Mouse (Mus musculus) layer of hippocampus, adult 8-10 months (tissue): ENCODE results near the gene Pdcd10. TPM values are rescaled to one million over a fixed set of nuclear protein-coding genes. Genes with fewer than 3 reads are reported as not detected.

ENCODE experiments used
- DNase-seq, 2 experiments: peaks; one replicate each; pipeline ENCODE4 v3.0.0; 2022; ENCODE audit warnings: low spot score in 2 of 2
- total RNA-seq, 4 experiments: library from RNA; stranded (reverse); gene quantifications; 2 replicates each; pipeline ENCODE4 v1.2.4; 2022

Gene Pdcd10
- 10 to 100 TPM; 59.7 to 67.4 (median 63.0) TPM for total RNA-seq

DNA sequence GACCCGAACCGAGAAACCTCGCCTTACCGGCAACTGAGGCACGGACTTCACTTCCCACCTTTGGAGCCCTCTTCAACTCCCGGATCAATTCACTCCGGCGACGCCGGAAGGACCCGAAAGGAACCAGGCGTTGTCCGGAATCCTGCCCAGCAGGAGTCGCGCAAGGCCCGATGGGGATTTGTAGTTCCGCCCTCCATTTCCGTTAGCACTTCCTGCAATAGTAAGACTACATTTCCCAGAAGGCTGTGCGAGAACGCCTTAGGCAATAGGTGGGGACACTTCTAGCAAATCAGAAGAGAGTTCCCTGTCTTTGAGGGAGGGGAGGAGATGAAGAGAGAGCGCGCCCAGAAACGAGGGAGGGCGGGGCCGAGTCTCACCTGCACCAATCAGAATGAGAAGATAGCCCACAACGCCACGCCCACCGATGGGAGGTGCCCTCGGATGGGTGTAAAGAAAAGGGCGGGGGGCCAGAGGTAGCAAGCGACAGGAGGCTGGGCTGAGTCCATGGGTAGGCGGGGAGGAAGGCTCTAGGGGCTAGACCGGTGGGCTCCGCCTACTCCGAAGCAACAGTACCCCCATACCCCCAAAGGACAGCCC, at the start of gene Pdcd10:
Gene Pdcd10, minus strand, starts transcription at position 162 of the 597 bp plus-strand sequence.
- DNase-seq = peak; percentile 99 to 100

DNA sequence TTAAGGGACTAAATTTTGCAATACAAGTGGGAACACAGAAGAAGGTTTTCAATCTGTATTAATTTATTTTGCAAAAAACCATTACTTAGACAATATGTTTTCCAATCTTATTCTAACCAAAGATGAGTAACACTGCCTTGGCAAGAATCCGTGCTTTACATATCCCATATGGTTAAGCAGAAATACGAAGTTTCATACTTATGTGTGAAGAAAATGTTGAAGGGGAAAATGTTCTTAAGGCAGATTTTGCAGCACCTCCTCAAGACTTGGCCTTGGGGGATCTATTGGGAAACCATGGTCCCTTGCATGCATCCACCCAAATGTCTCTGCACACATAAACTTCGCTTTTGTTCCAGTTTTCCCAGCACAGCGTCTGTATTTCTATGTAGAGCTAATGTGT, 28.2 kb upstream of the Pdcd10 start:
- no peak for DNase-seq

DNA sequence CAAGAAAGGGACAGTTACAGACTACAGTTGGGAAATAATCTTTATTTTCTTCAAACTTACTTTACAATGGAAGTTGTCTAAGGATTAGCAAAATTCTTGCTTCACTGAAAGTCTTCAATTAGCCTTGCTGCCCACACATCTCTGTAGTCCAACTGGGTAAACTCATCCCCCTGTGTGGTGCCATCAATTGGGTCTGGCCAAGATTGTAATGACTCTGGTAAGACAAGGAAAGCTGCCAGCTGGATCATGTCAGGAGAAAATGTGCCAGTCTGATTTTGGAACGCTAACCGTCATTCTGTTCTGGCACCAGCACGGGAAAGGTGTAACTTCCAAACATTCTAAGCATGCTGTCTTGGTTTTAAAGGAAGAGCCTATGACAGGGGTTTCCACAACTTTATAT, 26.6 kb upstream of the Pdcd10 start:
- DNase-seq = peak in 1 of 2 experiments; percentile 38

DNA sequence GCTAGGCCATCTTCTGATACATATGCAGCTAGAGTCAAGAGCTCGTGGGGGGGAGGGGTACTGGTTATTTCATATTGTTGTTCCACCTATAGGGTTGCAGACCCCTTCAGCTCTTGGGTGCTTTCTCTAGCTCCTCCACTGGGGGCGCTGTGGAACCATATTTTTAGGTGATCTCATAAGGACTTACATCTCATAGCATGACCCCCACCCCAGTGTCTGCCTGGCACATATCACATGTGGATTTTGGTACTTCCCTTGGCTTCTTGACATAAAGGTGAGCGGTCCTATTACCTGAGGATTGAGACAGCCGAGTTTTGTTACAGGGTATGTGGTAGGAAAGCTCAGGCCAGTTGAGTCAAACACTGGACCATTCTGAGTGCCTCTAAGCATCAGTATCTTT, 22.7 kb upstream of the Pdcd10 start:
- no peak for DNase-seq

DNA sequence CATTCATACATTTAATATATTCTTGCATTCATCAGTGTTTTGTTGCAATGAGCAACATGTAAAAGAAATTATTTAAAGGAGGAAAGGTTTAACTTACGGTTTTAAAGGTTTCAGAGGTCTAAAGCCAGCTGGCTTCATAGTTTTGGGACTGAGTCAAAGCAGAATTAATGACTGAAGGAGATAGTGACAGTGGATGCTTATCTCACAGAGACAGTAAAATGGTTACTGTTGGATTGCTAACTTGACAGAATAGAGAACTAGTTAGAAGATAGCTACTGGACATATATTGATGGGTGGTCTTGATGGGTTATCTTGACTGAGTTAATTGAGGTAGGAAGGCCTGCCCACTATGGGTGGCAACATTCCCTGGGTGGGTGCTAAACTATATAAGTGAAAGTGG, 18.9 kb upstream of the Pdcd10 start:
- DNase-seq = no peak

DNA sequence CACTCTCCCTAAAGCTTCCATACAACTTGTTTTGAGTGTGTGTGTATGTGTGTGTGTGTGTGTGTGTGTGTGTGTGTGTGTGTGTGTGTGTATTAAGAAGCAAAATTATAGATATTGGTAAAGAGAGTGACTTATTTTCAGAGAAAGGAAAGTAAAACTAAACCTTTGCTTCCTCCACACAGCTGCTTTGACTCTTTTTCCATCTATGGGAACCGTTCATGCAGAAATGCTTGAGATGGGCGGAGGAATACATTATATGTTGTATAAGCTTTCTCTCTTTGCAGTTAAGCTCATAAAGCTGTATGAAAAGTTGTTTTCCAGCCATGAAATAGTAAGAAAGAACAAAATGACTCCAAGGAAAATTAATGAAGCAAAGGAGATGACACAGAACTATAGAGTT, 17.4 kb upstream of the Pdcd10 start:
- DNase-seq = no peak

DNA sequence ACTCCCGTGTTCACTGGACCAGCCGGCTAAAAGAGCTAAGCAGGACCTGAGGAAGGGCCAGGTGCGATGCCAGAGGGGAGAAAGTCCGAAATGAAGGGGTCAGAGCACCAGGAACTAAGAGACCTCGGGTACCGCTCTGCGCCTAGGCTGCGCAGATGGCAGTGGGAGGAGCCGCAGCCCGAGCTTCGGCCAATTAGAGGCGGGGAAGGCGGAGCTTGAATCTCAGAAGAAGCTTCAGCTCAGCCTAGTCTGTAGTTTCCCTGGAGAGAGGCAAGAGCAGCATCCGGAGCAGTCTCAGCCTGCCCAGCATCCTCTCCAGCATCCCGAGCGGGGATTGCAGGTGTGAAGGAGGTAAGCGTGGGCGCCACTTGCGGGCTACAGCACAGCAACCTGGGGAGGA, 636 bp upstream of the Pdcd10 start, which contains the start of gene Serpini1:
Gene Serpini1, plus strand, starts transcription at position 256 of the 400 bp plus-strand sequence.
- peak; percentile 92 for DNase-seq

DNA sequence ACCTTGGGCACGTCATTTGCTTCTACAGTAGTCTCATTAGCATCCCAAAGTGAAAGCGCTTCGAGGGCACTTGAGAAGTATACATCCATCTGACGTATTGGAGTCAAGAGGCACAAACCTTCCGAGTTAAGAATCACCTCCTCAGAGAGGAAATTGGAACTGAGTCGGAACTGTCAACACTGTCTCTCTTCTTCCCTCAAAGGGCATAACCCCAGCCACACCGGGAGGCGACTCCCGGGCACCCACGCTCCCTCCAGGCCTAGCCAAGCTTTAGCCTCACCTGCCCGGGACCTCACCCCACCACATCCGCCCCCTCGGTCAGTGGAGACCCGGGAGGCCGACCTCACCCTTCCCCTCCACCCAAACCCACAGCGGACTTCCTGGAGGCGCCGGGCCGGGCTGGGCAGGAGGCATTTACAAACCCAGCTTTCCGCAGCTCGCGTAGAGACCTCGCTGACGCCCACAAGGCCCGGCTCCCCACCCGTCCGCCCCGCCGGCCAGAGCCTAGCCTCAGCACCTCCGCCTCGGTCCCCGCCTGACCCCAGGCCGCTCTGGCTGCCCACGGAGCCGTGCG, 448 bp downstream of the Pdcd10 start:
- DNase-seq = peak; percentile 6 to 21

DNA sequence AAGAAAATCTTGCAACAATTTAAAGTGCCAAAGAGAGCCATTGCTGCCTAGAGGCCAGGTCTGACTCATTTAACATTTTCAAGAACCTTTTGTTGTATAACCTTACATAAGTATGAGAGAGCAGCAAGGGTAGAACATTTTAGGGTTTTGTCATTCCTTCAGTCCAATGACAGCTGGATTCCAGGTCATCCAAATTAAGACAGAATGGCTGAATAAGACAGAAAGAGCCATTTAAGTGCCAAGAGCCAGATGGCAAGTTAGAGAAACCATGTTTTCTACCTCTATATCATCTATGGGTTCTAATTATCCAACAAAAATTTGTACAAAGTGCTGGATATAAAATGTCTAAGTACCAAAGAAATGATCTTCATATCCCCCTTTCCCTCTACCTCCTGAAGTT, 5.4 kb downstream of the Pdcd10 start:
- no peak for DNase-seq

DNA sequence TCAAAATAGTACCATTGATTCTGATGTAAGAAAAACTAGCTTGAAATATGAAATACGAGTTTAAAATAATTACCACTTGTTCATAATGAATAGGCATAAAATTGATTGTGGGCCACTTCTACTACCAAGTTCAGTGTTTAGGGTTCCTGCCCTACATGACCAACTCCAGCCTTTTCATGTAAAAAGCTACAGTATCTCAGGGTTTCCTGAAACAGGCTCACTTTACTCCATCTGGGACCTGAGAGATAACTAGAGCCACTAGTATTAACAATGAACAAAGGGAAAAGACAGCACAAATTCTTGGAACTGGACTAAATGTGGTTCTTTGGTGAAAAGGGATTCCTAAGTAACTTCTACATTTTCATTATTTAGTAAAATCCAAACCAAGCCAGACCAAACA, 12.4 kb downstream of the Pdcd10 start:
- DNase-seq = no peak

DNA sequence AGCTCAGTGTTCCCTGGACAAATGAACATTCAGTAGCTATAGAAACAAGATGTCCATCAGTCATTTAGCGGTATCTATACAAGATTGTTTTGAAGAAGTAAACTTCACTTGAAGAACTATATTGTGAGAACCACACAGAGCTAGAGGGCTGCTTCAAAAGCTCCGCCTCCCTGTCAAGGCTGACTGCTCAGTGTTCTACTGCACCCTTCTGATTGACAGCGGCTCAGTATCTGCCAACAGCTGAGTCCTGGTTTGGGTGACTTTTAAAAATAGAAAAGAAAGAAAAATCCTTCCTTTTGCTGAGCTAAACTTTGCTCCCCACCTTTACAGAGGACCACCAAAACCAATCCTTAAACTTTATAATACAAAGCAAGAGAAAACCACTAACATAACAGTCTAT, 13.8 kb downstream of the Pdcd10 start:
- no peak for DNase-seq

DNA sequence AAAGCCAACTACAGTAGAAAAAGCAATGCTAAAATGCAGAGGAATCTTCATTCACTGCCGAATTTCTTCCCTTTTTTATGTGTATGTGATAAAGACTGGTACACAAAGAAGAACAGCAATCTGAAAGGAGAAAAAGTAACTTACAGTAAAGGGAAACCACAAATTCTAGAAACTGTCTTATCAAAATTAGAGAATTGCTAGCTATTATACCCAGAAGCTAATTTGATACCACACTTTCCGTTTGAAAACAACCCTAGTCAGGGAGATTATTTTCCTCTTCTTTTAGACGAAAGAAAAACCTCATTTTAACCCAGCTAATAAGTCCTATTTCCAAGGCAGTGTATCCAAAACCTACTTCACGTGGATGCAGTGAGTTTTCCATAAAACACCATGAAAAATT, 15.4 kb downstream of the Pdcd10 start:
- DNase-seq = no peak

DNA sequence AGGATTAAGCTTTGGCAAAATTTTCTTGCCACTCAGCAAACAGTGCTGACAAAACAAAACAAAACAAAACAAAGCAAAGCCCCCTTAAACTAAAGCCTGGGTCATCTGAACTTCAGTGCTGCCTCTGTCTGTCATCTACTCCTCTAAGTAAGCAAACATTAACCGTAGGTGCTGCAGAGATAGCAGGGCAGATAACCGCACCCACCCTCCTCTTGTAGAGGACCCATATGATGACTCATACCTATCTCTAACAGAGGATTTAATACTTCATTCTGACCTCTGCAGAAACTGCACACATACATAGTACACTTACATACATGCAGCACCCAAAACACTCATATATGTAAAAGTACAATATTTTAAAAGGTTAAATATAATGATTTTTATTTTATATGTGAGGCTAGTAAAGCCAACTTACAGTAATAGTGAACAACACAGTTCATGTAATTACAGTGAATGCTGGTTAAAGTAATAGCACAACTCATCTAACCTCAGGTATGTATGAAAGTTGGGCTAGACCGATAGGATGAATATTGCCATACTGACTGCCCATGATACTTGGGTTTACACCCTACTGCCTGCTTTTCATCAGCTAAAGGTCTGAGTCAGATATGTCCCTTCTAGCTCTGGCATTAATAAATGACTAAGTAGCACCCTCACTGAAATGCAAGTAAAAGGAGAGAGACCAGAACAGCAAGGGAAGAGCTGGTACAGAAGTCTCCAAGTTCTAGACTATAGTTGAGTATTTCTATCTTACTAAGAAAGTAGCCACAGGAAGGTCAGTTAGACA, 22.4 kb downstream of the Pdcd10 start:
- no peak for DNase-seq

DNA sequence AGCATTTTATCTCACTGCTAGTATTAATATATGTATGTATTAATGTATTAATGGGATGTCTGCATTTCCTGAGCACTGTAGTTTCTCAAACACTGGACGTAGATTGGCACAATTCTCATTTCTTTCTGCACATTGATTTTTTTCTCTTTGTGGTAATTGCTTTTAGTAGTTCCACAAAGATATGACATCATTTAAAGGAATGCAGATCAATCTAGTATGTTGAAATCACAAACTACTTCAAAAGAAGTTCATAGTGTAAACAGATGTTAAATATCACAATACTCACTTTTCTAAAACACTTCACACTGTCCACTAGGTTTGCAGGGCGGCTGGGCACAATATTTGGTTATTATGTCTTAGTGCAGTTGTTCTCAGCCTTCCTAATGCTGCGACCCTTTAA, 25.6 kb downstream of the Pdcd10 start:
- no peak for DNase-seq

DNA sequence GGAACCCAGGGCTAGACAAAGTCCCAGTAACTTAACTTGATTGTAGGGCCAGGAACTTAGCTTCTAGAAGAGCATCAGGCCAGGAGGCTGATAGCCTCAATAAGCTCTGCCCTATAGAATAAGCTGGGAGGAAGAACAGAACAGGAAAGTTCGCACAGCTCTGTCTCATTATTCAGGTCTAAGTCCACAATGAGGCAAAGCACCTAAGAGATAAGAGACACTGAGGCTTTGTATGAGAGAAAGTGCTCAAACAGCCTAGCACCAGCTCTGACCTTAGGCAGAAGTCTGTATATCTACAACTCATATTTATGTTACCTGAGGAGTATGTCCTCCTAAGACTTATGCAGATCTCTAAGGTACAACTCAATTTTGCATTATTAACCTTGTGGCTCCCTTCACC, 34.1 kb downstream of the Pdcd10 start:
- DNase-seq = no peak

DNA sequence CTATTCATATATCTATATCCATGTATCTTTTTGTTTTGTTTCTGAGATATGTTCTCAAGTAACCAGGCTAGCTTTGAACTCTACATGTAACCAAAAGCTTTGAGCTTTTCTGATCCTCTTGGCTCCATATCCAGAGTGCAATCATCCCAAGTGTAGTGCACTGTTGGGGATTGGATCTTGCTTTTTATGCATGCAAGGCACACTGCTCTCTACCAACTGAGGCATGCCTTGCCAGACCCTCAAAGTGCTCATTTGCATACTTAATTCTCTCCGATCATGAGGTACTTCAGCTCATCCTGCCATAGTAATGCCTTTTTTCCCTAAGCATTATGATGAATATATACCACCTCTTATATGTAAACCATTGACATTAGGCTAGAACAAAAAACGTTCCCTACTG, 35.3 kb downstream of the Pdcd10 start:
- DNase-seq = no peak

DNA sequence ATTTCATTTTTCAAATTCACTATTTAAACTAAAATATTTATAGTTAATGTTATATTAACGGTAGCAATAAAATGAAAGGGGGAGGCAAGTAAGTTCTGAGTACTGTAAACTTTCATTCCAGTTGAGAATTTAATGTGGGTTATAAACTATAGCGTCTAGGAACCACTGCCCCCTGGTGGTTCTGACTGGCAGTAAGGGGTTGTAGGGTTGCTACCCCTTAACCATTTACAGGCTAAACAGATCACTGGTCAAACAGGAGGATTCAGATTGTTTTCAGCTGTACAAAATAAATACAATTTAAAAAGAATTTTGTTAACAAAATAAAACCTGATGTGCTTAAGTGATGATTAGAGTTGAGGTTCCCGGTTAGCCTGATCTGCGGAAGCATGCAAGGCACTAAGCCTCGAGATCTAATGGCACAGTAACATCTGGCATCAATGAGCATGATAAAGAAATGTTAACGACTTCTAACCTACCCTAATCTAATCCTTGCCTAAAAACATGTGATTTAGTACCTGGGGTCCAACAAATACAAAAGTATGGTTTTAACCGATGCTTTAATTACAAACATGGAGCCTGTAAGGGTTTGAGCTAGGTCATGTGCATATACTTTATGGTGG, 38.9 kb downstream of the Pdcd10 start:
- peak; percentile 12 to 39 for DNase-seq

DNA sequence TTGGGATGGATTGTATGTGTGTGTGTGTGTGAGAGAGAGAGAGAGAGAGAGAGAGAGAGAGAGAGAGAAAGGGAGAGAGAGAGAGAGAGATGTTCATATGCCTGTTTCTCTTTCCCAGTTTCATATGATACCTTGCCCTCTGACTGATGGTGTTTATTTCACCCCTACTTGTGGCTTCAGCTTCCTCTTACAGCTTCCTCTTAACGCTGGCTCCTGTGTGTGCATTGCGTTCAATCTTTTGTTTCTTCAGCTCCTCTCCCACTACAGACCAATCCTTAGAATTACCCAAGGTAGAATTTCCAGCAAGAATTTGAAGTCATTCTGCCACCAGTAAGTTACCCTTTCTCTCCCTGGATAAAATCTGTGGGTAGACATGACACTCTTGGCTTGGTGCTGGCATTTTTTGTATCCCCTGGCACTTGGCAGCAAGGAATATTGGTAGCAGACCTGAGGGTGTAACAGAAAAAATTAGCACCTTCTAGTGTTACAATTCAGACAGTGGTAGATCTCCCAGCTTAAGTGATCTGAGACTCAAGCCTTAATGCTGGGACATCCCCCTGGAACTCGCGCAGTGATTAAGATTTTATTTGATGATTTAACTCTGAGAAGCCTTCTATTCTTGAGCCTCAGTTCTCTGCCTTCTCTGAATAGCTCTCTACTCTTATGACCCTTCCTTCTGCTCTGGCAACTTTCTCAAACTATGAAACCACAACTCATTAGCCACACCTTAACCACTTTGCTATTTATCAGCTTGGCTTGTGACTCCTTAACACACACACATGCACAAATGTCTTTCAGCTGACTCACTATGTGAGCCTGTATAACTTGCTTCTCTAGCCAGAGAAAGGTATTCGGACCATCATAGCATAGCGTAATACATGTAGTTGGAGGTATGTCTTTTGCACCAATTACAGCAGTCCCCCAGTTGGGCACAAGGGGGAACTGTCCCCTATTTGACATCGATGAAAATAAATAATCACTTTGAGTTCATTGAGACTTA, 57.4 kb downstream of the Pdcd10 start:
- no peak for DNase-seq

DNA sequence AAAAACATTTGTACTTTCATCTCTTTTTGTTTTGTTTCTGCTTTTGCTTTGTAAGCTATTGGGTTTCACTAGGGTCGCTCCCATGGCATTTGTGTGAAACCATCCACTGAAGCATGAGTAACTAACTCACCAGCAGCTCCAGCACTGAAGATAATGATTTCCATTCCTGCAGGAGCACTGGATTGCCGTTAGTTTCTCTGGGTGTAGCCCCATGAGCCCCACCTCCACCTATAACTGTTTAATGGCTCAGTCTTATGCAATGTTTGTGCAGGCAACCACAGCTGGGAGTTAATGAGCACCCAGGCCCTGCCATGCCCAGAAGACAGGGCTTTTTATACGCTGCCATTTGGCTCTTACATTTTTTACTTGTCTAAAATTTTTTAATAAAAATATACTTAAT, 63.7 kb downstream of the Pdcd10 start:
- no peak for DNase-seq

DNA sequence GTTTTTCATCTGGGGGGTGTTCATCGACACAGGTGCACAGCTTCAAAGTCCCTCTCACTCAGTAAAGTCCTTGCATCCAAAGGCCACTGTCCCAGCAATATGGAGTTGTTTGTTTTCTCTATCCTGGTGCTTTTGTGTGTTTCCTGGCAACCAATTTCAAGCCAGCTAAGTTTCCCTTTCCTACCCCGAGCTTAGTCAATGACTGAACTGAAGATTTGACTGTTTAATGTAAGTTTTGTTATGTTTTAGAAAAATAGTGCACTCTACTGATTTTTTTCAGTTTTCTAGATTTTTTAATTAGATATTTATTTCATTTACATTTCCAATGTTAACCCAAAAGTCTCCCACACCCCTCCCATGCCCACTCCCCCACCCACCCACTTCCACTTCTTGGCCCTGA, 74.6 kb downstream of the Pdcd10 start, which contains the start of gene Wdr49:
Gene Wdr49, minus strand, starts transcription at position 101 of the 400 bp plus-strand sequence.
- DNase-seq = no peak

DNA sequence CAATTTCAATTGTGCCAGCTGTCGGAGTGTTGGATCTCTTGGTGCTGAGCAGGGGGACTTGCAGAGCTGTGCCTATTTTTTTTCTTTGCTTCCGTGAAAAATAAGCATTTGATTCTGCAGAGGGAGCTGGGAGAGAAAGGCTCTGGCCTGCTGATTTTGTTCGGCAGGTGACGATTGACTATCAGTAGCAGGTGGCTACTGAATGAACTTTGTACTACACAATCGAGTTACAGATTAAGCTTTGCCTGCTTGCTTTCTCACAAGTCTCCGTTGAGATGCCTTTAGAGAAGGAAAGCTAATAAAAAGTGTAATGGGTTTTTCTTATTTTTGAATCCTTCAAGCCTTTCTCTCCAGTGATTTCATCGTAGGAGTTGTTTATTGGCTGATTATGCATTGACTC, 81.5 kb downstream of the Pdcd10 start:
- DNase-seq = no peak
